Mouse (Mus musculus) ES-Bruce4 (cell line): ENCODE measurements around the gene Rabgap1. TPM values are rescaled to one million over a fixed set of nuclear protein-coding genes. Genes with fewer than 3 reads are reported as not detected.

ENCODE experiments used
- H3K27ac ChIP-seq: 2 replicates; pipeline ENCODE4 v1.5.1; 2012; ENCODE audit warnings: low read length, inconsistent platforms; ENCODE audit not compliant: insufficient read depth
- H3K27me3 ChIP-seq: 2 replicates; pipeline ENCODE4 v1.6.1; 2012; ENCODE audit warnings: mild to moderate bottlenecking, low read length, inconsistent platforms; ENCODE audit not compliant: control insufficient read depth, poor library complexity, insufficient read depth, severe bottlenecking
- H3K36me3 ChIP-seq: 2 replicates; pipeline ENCODE4 v1.6.1; 2012; ENCODE audit warnings: inconsistent platforms, mild to moderate bottlenecking, low read length, moderate library complexity; ENCODE audit not compliant: control insufficient read depth, poor library complexity, insufficient read depth, severe bottlenecking
- H3K4me1 ChIP-seq: one replicate; pipeline ENCODE4 v1.8.1; 2011; ENCODE audit warnings: low read length; ENCODE audit not compliant: control insufficient read depth, insufficient read depth
- H3K4me3 ChIP-seq: 2 replicates; pipeline ENCODE4 v1.5.1; 2011; ENCODE audit warnings: low read depth, mild to moderate bottlenecking, low read length
- H3K9ac ChIP-seq: 2 replicates; pipeline ENCODE4 v1.6.1; 2012; ENCODE audit warnings: low read depth, mild to moderate bottlenecking, inconsistent platforms; ENCODE audit not compliant: poor library complexity, severe bottlenecking
- H3K9me3 ChIP-seq: replicated peaks from 2 replicates; pipeline ENCODE4 v1.6.1; 2012; ENCODE audit warnings: mild to moderate bottlenecking, low read length, inconsistent platforms; ENCODE audit not compliant: control insufficient read depth, poor library complexity, insufficient read depth, severe bottlenecking
- CTCF ChIP-seq: IDR thresholded peaks from one replicate; pipeline ENCODE4 v1.8.1; 2011; ENCODE audit warnings: low read depth, low read length
- EP300 ChIP-seq: IDR thresholded peaks from 2 replicates; pipeline ENCODE4 v1.6.1; 2011; ENCODE audit warnings: low read depth, low read length; ENCODE audit not compliant: insufficient read depth
- POLR2A ChIP-seq: IDR thresholded peaks from one replicate; pipeline ENCODE4 v1.8.1; 2011; ENCODE audit warnings: low read length; ENCODE audit not compliant: insufficient read depth
- polyA plus RNA-seq: library from polyadenylated mRNA; stranded (reverse); fragments of >200 nt; gene quantifications from 2 replicates; pipeline ENCODE4 v1.2.4, GENCODE M21; 2011; ENCODE audit warnings: low read depth; ENCODE audit not compliant: missing spikeins, insufficient read depth, insufficient read length

The Rabgap1 gene
- polyA plus RNA-seq, 1 experiment: 72.5 TPM

DNA sequence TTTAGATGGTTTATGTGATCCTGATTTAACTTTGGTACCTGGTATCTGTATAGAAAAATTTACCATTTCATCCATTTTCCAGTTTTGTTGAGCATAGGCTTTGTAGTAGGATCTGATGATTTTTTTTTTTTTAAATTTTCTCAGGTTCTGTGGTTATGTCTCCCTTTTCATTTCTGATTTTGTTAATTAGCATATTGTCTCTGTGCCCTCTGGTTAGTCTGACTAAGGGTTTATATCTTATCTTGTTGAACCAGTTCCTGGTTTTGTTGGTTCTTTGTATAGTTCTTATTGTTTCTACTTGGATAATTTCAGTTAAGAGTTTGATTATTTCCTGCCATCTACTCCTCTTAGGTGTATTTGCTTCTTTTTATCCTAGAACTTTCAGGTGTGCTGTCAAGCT, 36.5 kb downstream of the Rabgap1 start:
- H3K9me3 ChIP-seq: no peaks in the 10 kb centered on the region; the same call in none of the 2 replicates
- H3K4me1 ChIP-seq: no peaks in the 10 kb centered on the region
- H3K36me3 ChIP-seq: peaks cover 25% of the 10 kb centered on the region
- no peak overlapping the region for H3K27ac ChIP-seq
- H3K9ac ChIP-seq: no peak overlapping the region
- H3K4me3 ChIP-seq: no peak overlapping the region
- TF ChIP-seq POLR2A (no peak), CTCF (no peak), EP300 (no peak)
- H3K27me3 ChIP-seq: no peaks in the 10 kb centered on the region

DNA sequence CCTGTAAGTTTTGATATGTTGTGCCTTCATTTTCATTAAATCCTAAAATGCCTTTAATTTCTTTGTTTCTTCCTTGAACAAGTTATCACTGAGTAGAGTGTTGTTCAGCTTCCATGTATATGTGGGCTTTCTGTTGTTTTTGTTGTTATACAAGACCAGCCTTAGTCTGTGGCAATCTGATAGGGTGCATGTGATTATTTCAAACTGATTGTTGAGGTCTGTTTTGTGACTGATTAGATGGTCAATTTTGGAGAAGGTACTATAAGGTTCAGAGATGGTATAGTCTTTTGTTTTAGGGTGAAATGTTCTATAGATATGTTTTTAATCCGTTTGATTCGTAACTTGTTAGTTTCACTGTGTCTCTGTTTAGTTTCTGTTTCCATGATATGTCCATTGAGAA, 37.0 kb downstream of the Rabgap1 start:
- TF ChIP-seq POLR2A (no peak), CTCF (no peak), EP300 (no peak)
- Histone ChIP-seq H3K27me3 (no peaks in the 10 kb centered on the region), H3K4me1 (no peaks in the 10 kb centered on the region), H3K4me3 (no peak overlapping the region), H3K9ac (no peak overlapping the region), H3K27ac (no peak overlapping the region), H3K36me3 (peaks cover 25% of the 10 kb centered on the region), H3K9me3 (no peaks in the 10 kb centered on the region; the same call in none of the 2 replicates)

DNA sequence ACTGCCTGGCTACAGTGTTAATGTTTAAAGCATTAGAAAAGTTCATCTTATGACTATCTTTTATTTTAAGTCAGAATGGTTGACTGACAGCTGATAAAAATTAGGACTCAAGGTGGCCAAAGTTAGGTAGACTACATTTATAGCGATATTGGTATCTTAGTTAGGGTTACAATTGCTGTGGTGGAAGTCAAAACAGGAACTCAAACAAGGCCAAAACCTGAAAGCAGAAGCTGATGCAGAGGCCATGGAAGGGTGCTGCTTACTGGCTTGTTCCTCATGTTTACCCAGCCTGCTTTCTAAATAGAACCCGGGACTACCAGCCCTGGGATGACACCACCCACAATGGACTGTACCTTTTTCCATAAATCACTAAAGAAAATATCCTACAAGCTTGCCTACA, 41.1 kb downstream of the Rabgap1 start:
- TF ChIP-seq EP300: no peak
- no peak for TF ChIP-seq CTCF
- TF ChIP-seq POLR2A: no peak
- H3K9ac ChIP-seq: no peak overlapping the region
- H3K4me1 ChIP-seq: no peaks in the 10 kb centered on the region
- H3K9me3 ChIP-seq: no peaks in the 10 kb centered on the region
- no peak overlapping the region for H3K4me3 ChIP-seq
- peaks cover 29% of the 10 kb centered on the region for H3K36me3 ChIP-seq
- H3K27ac ChIP-seq: no peak overlapping the region
- H3K27me3 ChIP-seq: no peaks in the 10 kb centered on the region

DNA sequence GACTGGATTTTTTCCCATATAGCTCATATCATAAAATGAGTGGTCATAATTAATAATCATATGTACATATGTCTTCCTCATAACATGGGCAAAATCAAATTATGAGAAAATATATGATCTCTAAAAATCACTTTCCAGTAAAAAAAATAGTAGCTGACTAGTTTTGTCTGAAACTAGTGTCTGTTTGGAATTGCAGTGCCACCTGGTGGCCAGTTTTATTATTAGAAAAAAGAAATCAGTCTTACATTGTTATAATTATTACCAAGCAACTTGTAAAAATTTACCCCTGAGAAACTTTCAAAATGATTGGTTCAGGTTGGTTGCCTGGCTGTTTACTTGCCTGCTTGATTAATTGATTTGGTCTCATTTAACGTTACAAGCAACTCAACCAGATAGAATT, 42.3 kb downstream of the Rabgap1 start:
- Histone ChIP-seq H3K9ac (no peak overlapping the region), H3K4me3 (no peak overlapping the region), H3K27ac (no peak overlapping the region), H3K27me3 (no peaks in the 10 kb centered on the region), H3K36me3 (peaks cover 39% of the 10 kb centered on the region), H3K4me1 (no peaks in the 10 kb centered on the region), H3K9me3 (no peaks in the 10 kb centered on the region)
- TF ChIP-seq EP300: no peak
- TF ChIP-seq CTCF: no peak
- TF ChIP-seq POLR2A: no peak

DNA sequence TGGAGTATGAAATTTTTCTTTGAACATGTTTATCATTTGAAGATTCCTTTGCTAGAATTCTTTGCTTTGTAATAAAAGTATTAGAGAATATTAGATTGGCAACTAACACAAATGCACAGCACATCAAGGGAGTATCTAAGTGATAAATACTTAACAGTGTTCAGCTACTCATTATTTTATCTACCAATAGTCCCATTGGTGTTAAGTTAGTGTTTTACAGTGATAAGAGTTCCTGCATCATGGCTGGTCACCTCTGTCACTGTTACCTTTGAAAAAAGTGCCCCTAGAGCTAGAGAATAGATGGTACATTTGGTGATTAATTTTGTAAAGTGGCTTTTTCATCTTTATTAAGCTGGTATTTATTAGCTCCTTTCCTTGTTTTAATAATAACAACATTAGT, 43.3 kb downstream of the Rabgap1 start:
- peaks cover 41% of the 10 kb centered on the region for H3K36me3 ChIP-seq
- H3K4me3 ChIP-seq: no peak overlapping the region
- no peak overlapping the region for H3K27ac ChIP-seq

DNA sequence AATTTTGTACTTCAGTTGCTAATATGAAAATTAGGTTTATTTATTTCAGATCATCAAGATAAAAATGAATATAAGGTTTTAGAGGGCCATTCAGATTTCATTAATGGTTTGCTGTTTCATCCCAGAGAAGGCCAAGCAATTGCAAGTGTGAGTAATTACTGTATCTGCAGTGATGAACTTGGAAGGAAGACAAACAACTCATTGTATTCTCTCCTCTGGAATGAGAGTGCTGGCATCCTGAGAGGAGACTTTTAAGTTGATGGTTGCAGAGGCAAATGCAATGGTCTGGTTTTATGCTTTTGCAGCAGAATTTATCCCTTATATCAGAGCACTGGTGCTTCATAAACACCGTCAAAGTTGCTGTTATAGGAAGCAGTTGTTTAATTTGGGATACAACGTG, 45.9 kb downstream of the Rabgap1 start:
- no peak for TF ChIP-seq EP300
- no peak for TF ChIP-seq POLR2A
- no peak for TF ChIP-seq CTCF
- H3K9me3 ChIP-seq: no peaks in the 10 kb centered on the region
- H3K9ac ChIP-seq: no peak overlapping the region
- no peak overlapping the region for H3K27ac ChIP-seq
- no peaks in the 10 kb centered on the region for H3K4me1 ChIP-seq
- peaks cover 42% of the 10 kb centered on the region for H3K36me3 ChIP-seq
- H3K4me3 ChIP-seq: no peak overlapping the region
- H3K27me3 ChIP-seq: no peaks in the 10 kb centered on the region

More for the DNA sequence above, 43.3 kb downstream of the Rabgap1 start:
- Histone ChIP-seq H3K27me3 (no peaks in the 10 kb centered on the region), H3K4me1 (no peaks in the 10 kb centered on the region), H3K9me3 (no peaks in the 10 kb centered on the region), H3K9ac (no peak overlapping the region)
- TF ChIP-seq CTCF (no peak), EP300 (no peak), POLR2A (no peak)
